Mouse (Mus musculus) G1E (cell line): ENCODE measurements around the gene Ilvbl.

Source experiments
- CTCF ChIP-seq: IDR thresholded peaks from 2 replicates; pipeline ENCODE4 v1.5.1; 2012; ENCODE audit warnings: low read depth, low read length, inconsistent platforms, mixed read lengths
- GATA1 ChIP-seq: IDR thresholded peaks from 2 replicates; pipeline ENCODE4 v1.6.1; 2012; ENCODE audit warnings: borderline replicate concordance, low read length, inconsistent platforms, mixed read lengths
- POLR2AphosphoS5 ChIP-seq: IDR thresholded peaks from 2 replicates; pipeline ENCODE4 v1.6.1; 2012; ENCODE audit warnings: low read depth, low read length, inconsistent platforms; ENCODE audit not compliant: insufficient replicate concordance
- TAL1 ChIP-seq: conservative IDR thresholded peaks from 2 replicates; pipeline ENCODE4 v1.6.1; 2012; ENCODE audit warnings: low read depth, low read length, inconsistent platforms, mixed read lengths

- no peak for TF ChIP-seq CTCF
- no peak for TF ChIP-seq GATA1
- TF ChIP-seq TAL1, result no peak
- no peak for TF ChIP-seq POLR2AphosphoS5
Measured at GRCm38 (mm10) chr10:78594157-78594556, 20.0 kb downstream of the Ilvbl start.
